ENCODE assay signal across 10 mouse cellular contexts in genomic region chr16:6840007-6840406, GRCm38 (mm10).
DNase-seq lines count a peak whose midpoint lies in the region; ATAC-seq and TF ChIP-seq lines count a peak whose summit lies in the region.
"Had no signal": no experiment of that assay in that cellular context is flagged by ENCODE, and none has a peak within 500 bp of the region (broad histone marks: within the 10 kb centered on the region; RNA-seq: fewer than 3 reads in every experiment).

No protein-coding gene starts in this region.

- no peak overlapping the region for H3K9ac ChIP-seq in forebrain, embryonic 12.5 days
- H3K9ac ChIP-seq in forebrain, embryonic 13.5 days: no peak overlapping the region
- H3K9ac ChIP-seq in hindbrain, embryonic 11.5 days (ENCODE audit: low read depth, low read length): no peak overlapping the region
- peak overlapping the region; percentile 28; the same call in 1 of the 2 replicates for H3K9ac ChIP-seq in neural tube, embryonic 15.5 days (replicated peaks)
- H3K9ac ChIP-seq: heart, embryonic 15.5 days had no signal

- H3K36me3 ChIP-seq in forebrain, embryonic 12.5 days (replicated peaks): no peaks in the 10 kb centered on the region
- no peaks in the 10 kb centered on the region for H3K36me3 ChIP-seq in forebrain, embryonic 13.5 days (ENCODE audit: poor library complexity, severe bottlenecking)
- no peaks in the 10 kb centered on the region for H3K36me3 ChIP-seq in hindbrain, embryonic 10.5 days
- no peaks in the 10 kb centered on the region for H3K36me3 ChIP-seq in hindbrain, embryonic 11.5 days (ENCODE audit: control insufficient read depth, insufficient read depth, low read length)
- H3K36me3 ChIP-seq in testis, adult 2 months (ENCODE audit: control insufficient read depth, insufficient read depth, low read length): no peaks in the 10 kb centered on the region
- H3K36me3 ChIP-seq in neural tube, embryonic 15.5 days: no peaks in the 10 kb centered on the region
- H3K36me3 ChIP-seq: heart, embryonic 15.5 days had no signal

- DNase-seq in hindbrain, embryonic 10.5 days (ENCODE audit: low spot score): no peak
- DNase-seq in hindbrain, embryonic 11.5 days (ENCODE audit: low spot score): no peak
- DNase-seq in testis, postnatal 14 days (ENCODE audit: low spot score): no peak
- DNase-seq in right cerebral cortex, postnatal 4 days: no peak

- TF ChIP-seq POLR2A in testis, adult 2 months (IDR thresholded peaks at IDR 0.05; ENCODE audit: control insufficient read depth, low read depth, low read length): no peak

- no peak overlapping the region for H3K4me3 ChIP-seq in forebrain, embryonic 12.5 days (replicated peaks)
- H3K4me3 ChIP-seq in forebrain, embryonic 13.5 days: no peak overlapping the region
- no peak overlapping the region for H3K4me3 ChIP-seq in hindbrain, embryonic 10.5 days
- H3K4me3 ChIP-seq in hindbrain, embryonic 11.5 days (ENCODE audit: low read depth, low read length): no peak overlapping the region
- H3K4me3 ChIP-seq in testis, adult 2 months (ENCODE audit: control insufficient read depth, low read depth, low read length): no peak overlapping the region
- peak overlapping the region; percentile 32 for H3K4me3 ChIP-seq in neural tube, embryonic 15.5 days (replicated peaks)
- H3K4me3 ChIP-seq: heart, embryonic 15.5 days had no signal

- H3K9me3 ChIP-seq in forebrain, embryonic 12.5 days: no peaks in the 10 kb centered on the region
- H3K9me3 ChIP-seq in forebrain, embryonic 13.5 days (replicated peaks): no peaks in the 10 kb centered on the region
- no peaks in the 10 kb centered on the region for H3K9me3 ChIP-seq in hindbrain, embryonic 10.5 days
- no peaks in the 10 kb centered on the region for H3K9me3 ChIP-seq in hindbrain, embryonic 11.5 days (ENCODE audit: control insufficient read depth, low read length)
- no peaks in the 10 kb centered on the region for H3K9me3 ChIP-seq in neural tube, embryonic 15.5 days (replicated peaks)
- H3K9me3 ChIP-seq: heart, embryonic 15.5 days had no signal

- no peak for TF ChIP-seq CTCF in testis, adult 2 months (IDR thresholded peaks at IDR 0.05; ENCODE audit: control insufficient read depth, insufficient read depth, insufficient replicate concordance, low read depth, low read length)

- 0 out of 2 replicates have a peak, but pooled peaks have one; percentile 30 for ATAC-seq in forebrain, embryonic 12.5 days (ENCODE audit: low FRiP score)
- no peak for ATAC-seq in forebrain, embryonic 13.5 days
- ATAC-seq in hindbrain, embryonic 11.5 days (ENCODE audit: low FRiP score): no peak
- ATAC-seq in neural tube, embryonic 15.5 days (ENCODE audit: low FRiP score): 0 out of 2 replicates have a peak, but pooled peaks have one; percentile 34
- ATAC-seq: intestine, postnatal 0 days had no signal

- H3K27ac ChIP-seq in forebrain, embryonic 12.5 days: no peak overlapping the region
- no peak overlapping the region for H3K27ac ChIP-seq in forebrain, embryonic 13.5 days
- H3K27ac ChIP-seq in hindbrain, embryonic 10.5 days: peak overlapping the region; percentile 35; the same call in 1 of the 2 replicates
- H3K27ac ChIP-seq in hindbrain, embryonic 11.5 days (ENCODE audit: low read depth, low read length): no peak overlapping the region
- peak overlapping the region; percentile 64 for H3K27ac ChIP-seq in testis, adult 2 months (ENCODE audit: control insufficient read depth, insufficient read depth, low read depth, low read length)
- peak overlapping the region; percentile 81 for H3K27ac ChIP-seq in neural tube, embryonic 15.5 days (replicated peaks)
- H3K27ac ChIP-seq: heart, embryonic 15.5 days had no signal

- no peak overlapping the region for H3K4me2 ChIP-seq in forebrain, embryonic 12.5 days
- H3K4me2 ChIP-seq in forebrain, embryonic 13.5 days: no peak overlapping the region
- no peak overlapping the region for H3K4me2 ChIP-seq in hindbrain, embryonic 11.5 days (replicated peaks; ENCODE audit: low read depth, low read length)
- peak overlapping the region; percentile 47 for H3K4me2 ChIP-seq in neural tube, embryonic 15.5 days
- H3K4me2 ChIP-seq: heart, embryonic 15.5 days had no signal

- WGBS in forebrain, embryonic 12.5 days: 69% methylated on average over 3 of the region's 3 CpGs
- 69% methylated on average over 3 of the region's 3 CpGs for WGBS in forebrain, embryonic 13.5 days
- WGBS in hindbrain, embryonic 10.5 days: 65% methylated on average over 3 of the region's 3 CpGs
- WGBS in hindbrain, embryonic 11.5 days: 57% methylated on average over 3 of the region's 3 CpGs
- 41% methylated on average over 3 of the region's 3 CpGs for WGBS in neural tube, embryonic 15.5 days

- H3K27me3 ChIP-seq in forebrain, embryonic 12.5 days: peaks cover 29% of the 10 kb centered on the region
- H3K27me3 ChIP-seq in forebrain, embryonic 13.5 days: peaks cover 3% of the 10 kb centered on the region; the same call in 1 of the 2 replicates
- peaks cover 5% of the 10 kb centered on the region; the same call in 1 of the 2 replicates for H3K27me3 ChIP-seq in hindbrain, embryonic 10.5 days (ENCODE audit: insufficient read depth, poor library complexity, severe bottlenecking)
- no peaks in the 10 kb centered on the region for H3K27me3 ChIP-seq in hindbrain, embryonic 11.5 days (ENCODE audit: control insufficient read depth, insufficient read depth, low read length)
- no peaks in the 10 kb centered on the region for H3K27me3 ChIP-seq in testis, adult 2 months (ENCODE audit: control insufficient read depth, insufficient read depth, low read length)
- H3K27me3 ChIP-seq in neural tube, embryonic 15.5 days (replicated peaks): no peaks in the 10 kb centered on the region
- H3K27me3 ChIP-seq: heart, embryonic 15.5 days had no signal

- H3K4me1 ChIP-seq in forebrain, embryonic 12.5 days: peaks cover 15% of the 10 kb centered on the region
- 0 out of 2 replicates have a peak, but pooled peaks cover 3% of the 10 kb centered on the region for H3K4me1 ChIP-seq in forebrain, embryonic 13.5 days
- peaks cover 36% of the 10 kb centered on the region for H3K4me1 ChIP-seq in hindbrain, embryonic 10.5 days (replicated peaks)
- H3K4me1 ChIP-seq in hindbrain, embryonic 11.5 days (replicated peaks; ENCODE audit: control insufficient read depth, insufficient read depth, low read length): no peaks in the 10 kb centered on the region; the same call in 1 of the 2 replicates
- no peaks in the 10 kb centered on the region; the same call in 1 of the 2 replicates for H3K4me1 ChIP-seq in testis, adult 2 months (ENCODE audit: control insufficient read depth, insufficient read depth, low read length)
- H3K4me1 ChIP-seq in neural tube, embryonic 15.5 days: peaks cover 39% of the 10 kb centered on the region

Comparison
In these comparisons a context has a peak if more than half of its experiments do, and no peak if none do; other contexts are left out.
1. ATAC-seq: peak in forebrain, embryonic 12.5 days (single experiment) and neural tube, embryonic 15.5 days (single experiment); none in forebrain, embryonic 13.5 days (single experiment) and hindbrain, embryonic 11.5 days (single experiment).
2. H3K27ac ChIP-seq: peak in hindbrain, embryonic 10.5 days (single experiment), testis, adult 2 months (single experiment) and neural tube, embryonic 15.5 days (single experiment); none in forebrain, embryonic 12.5 days (single experiment), forebrain, embryonic 13.5 days (single experiment) and hindbrain, embryonic 11.5 days (single experiment).